8 mouse cellular contexts compared by ENCODE assay signal in genomic region chr7:27592217-27592929, GRCm38 (mm10). TPM values are rescaled to one million over a fixed set of nuclear protein-coding genes. Genes with fewer than 3 reads are reported as not detected.
DNase-seq lines count a peak whose midpoint lies in the region; ATAC-seq and TF ChIP-seq lines count a peak whose summit lies in the region.

No protein-coding gene starts in this region.

- peak overlapping the region; percentile 79 for H3K4me3 ChIP-seq in embryonic facial prominence, embryonic 14.5 days (ENCODE audit: low read depth, low read length)
- H3K4me3 ChIP-seq in hindbrain, embryonic 12.5 days = peak overlapping the region; percentile 67
- peak overlapping the region; percentile 79 for H3K4me3 ChIP-seq in limb, embryonic 14.5 days (replicated peaks; ENCODE audit: low read length)
- H3K4me3 ChIP-seq in midbrain, embryonic 15.5 days = peak overlapping the region; percentile 81

- 4% methylated on average over 17 of the region's 17 CpGs for WGBS in embryonic facial prominence, embryonic 14.5 days
- 4% methylated on average over 17 of the region's 17 CpGs for WGBS in hindbrain, embryonic 12.5 days
- 2% methylated on average over 17 of the region's 17 CpGs for WGBS in limb, embryonic 14.5 days
- 3% methylated on average over 17 of the region's 17 CpGs for WGBS in midbrain, embryonic 15.5 days

- no peak for DNase-seq in frontal cortex, postnatal 14 days (ENCODE audit: low spot score in 2 of 2)
- peak; percentile 52 for DNase-seq in ES-CJ7 (ENCODE audit: low read depth, low spot score)
- peak; percentile 72 for DNase-seq in embryonic facial prominence, embryonic 14.5 days (ENCODE audit: low spot score)
- peak; percentile 43 for DNase-seq in limb, embryonic 14.5 days (ENCODE audit: low spot score)
- no peak for DNase-seq in urinary bladder, postnatal 25 days (ENCODE audit: low spot score)

- no peaks in the 10 kb centered on the region for H3K27me3 ChIP-seq in embryonic facial prominence, embryonic 14.5 days (replicated peaks; ENCODE audit: control insufficient read depth, insufficient read depth, low read length)
- no peaks in the 10 kb centered on the region for H3K27me3 ChIP-seq in hindbrain, embryonic 12.5 days
- no peaks in the 10 kb centered on the region for H3K27me3 ChIP-seq in limb, embryonic 14.5 days (ENCODE audit: control insufficient read depth, insufficient read depth, low read length)
- no peaks in the 10 kb centered on the region for H3K27me3 ChIP-seq in midbrain, embryonic 15.5 days (replicated peaks)

- H3K4me2 ChIP-seq in embryonic facial prominence, embryonic 14.5 days (ENCODE audit: low read depth, low read length) = peak overlapping the region; percentile 71
- H3K4me2 ChIP-seq in hindbrain, embryonic 12.5 days (replicated peaks) = peak overlapping the region; percentile 74
- peak overlapping the region; percentile 64 for H3K4me2 ChIP-seq in limb, embryonic 14.5 days (replicated peaks; ENCODE audit: low read depth, low read length, severe bottlenecking)
- H3K4me2 ChIP-seq in midbrain, embryonic 15.5 days = peak overlapping the region; percentile 75

- peaks cover 20% of the 10 kb centered on the region for H3K4me1 ChIP-seq in embryonic facial prominence, embryonic 14.5 days (ENCODE audit: control insufficient read depth, insufficient read depth, low read length)
- H3K4me1 ChIP-seq in hindbrain, embryonic 12.5 days = peaks cover 30% of the 10 kb centered on the region
- H3K4me1 ChIP-seq in limb, embryonic 14.5 days (ENCODE audit: control insufficient read depth, insufficient read depth, low read length) = peaks cover 15% of the 10 kb centered on the region; the same call in 1 of the 2 replicates
- peaks cover 32% of the 10 kb centered on the region for H3K4me1 ChIP-seq in midbrain, embryonic 15.5 days

- H3K27ac ChIP-seq in embryonic facial prominence, embryonic 14.5 days (replicated peaks; ENCODE audit: low read depth, low read length) = peak overlapping the region; percentile 98
- H3K27ac ChIP-seq in hindbrain, embryonic 12.5 days = peak overlapping the region; percentile 99
- peak overlapping the region; percentile 98 for H3K27ac ChIP-seq in limb, embryonic 14.5 days (replicated peaks; ENCODE audit: low read depth, low read length)
- H3K27ac ChIP-seq in midbrain, embryonic 15.5 days = peak overlapping the region; percentile 100

- peak; percentile 22 for ATAC-seq in frontal cortex, adult (ENCODE audit: low TSS enrichment)
- peak; percentile 48 for ATAC-seq in embryonic facial prominence, embryonic 14.5 days (ENCODE audit: low read depth)
- ATAC-seq in hindbrain, embryonic 12.5 days (ENCODE audit: low FRiP score) = peak; percentile 76; the same call in 1 of the 2 replicates
- ATAC-seq in limb, embryonic 14.5 days (ENCODE audit: low FRiP score, low read depth) = peak; percentile 35
- peak; percentile 77; the same call in 1 of the 2 replicates for ATAC-seq in midbrain, embryonic 15.5 days (replicated peaks)

- peak overlapping the region; percentile 86 for H3K9ac ChIP-seq in embryonic facial prominence, embryonic 14.5 days (ENCODE audit: low read depth, low read length)
- peak overlapping the region; percentile 88 for H3K9ac ChIP-seq in hindbrain, embryonic 12.5 days
- peak overlapping the region; percentile 90 for H3K9ac ChIP-seq in limb, embryonic 14.5 days (ENCODE audit: low read depth, low read length, severe bottlenecking)
- peak overlapping the region; percentile 80 for H3K9ac ChIP-seq in midbrain, embryonic 15.5 days

- peaks cover 14% of the 10 kb centered on the region; the same call in 1 of the 2 replicates for H3K36me3 ChIP-seq in embryonic facial prominence, embryonic 14.5 days (ENCODE audit: control insufficient read depth, insufficient read depth, low read length)
- peaks cover 6% of the 10 kb centered on the region; the same call in 1 of the 2 replicates for H3K36me3 ChIP-seq in hindbrain, embryonic 12.5 days
- no peaks in the 10 kb centered on the region for H3K36me3 ChIP-seq in limb, embryonic 14.5 days (ENCODE audit: control insufficient read depth, insufficient read depth, low read length)
- H3K36me3 ChIP-seq in midbrain, embryonic 15.5 days (replicated peaks) = no peaks in the 10 kb centered on the region

- H3K9me3 ChIP-seq in embryonic facial prominence, embryonic 14.5 days (ENCODE audit: control insufficient read depth, low read length) = no peaks in the 10 kb centered on the region
- H3K9me3 ChIP-seq in hindbrain, embryonic 12.5 days (replicated peaks) = no peaks in the 10 kb centered on the region
- H3K9me3 ChIP-seq in limb, embryonic 14.5 days (ENCODE audit: control insufficient read depth, low read length) = no peaks in the 10 kb centered on the region
- H3K9me3 ChIP-seq in midbrain, embryonic 15.5 days = no peaks in the 10 kb centered on the region

- no peak for TF ChIP-seq POLR2A in limb, embryonic 14.5 days (IDR thresholded peaks at IDR 0.05; ENCODE audit: borderline replicate concordance, extremely low read depth, insufficient read depth, insufficient read length)

RNA-seq across cellular contexts. Expression of gene Akt2, which starts 1.0 kb away (rescaled TPM):
- polyA plus RNA-seq in embryonic facial prominence, embryonic 14.5 days (2014; fragmentation: Nextera tagmentation; extraction: Ambion mirVana) = 114 and 123 TPM in 2 replicates
- polyA plus RNA-seq in hindbrain, embryonic 12.5 days (2016; fragmentation: Nextera tagmentation; extraction: Ambion mirVana) = 85.0 and 90.5 TPM in 2 replicates
- 96.6 and 110 TPM in 2 replicates for polyA plus RNA-seq in limb, embryonic 14.5 days (2012; rRNA removed)
- 112 and 119 TPM in 2 replicates for polyA plus RNA-seq in limb, embryonic 14.5 days (2014; fragmentation: Nextera tagmentation; extraction: Ambion mirVana)
- 60.8 and 66.1 TPM in 2 replicates for polyA plus RNA-seq in midbrain, embryonic 15.5 days (2015; fragmentation: Nextera tagmentation; extraction: Ambion mirVana)

RNA-seq across cellular contexts. Expression of gene 2310022A10Rik, which starts 39.3 kb away (rescaled TPM):
- 28.7 and 32.7 TPM in 2 replicates for polyA plus RNA-seq in embryonic facial prominence, embryonic 14.5 days (2014; fragmentation: Nextera tagmentation; extraction: Ambion mirVana)
- polyA plus RNA-seq in hindbrain, embryonic 12.5 days (2016; fragmentation: Nextera tagmentation; extraction: Ambion mirVana) = 35.0 and 35.4 TPM in 2 replicates
- polyA plus RNA-seq in limb, embryonic 14.5 days (2012; rRNA removed) = 39.8 and 49.0 TPM in 2 replicates
- polyA plus RNA-seq in limb, embryonic 14.5 days (2014; fragmentation: Nextera tagmentation; extraction: Ambion mirVana) = 27.0 and 27.4 TPM in 2 replicates
- polyA plus RNA-seq in midbrain, embryonic 15.5 days (2015; fragmentation: Nextera tagmentation; extraction: Ambion mirVana) = 38.7 and 40.5 TPM in 2 replicates

RNA-seq across cellular contexts. Expression of gene Pld3, which starts 39.4 kb away (rescaled TPM):
- 111 TPM in 2 replicates for polyA plus RNA-seq in embryonic facial prominence, embryonic 14.5 days (2014; fragmentation: Nextera tagmentation; extraction: Ambion mirVana)
- polyA plus RNA-seq in hindbrain, embryonic 12.5 days (2016; fragmentation: Nextera tagmentation; extraction: Ambion mirVana) = 93.9 and 104 TPM in 2 replicates
- 147 and 193 TPM in 2 replicates for polyA plus RNA-seq in limb, embryonic 14.5 days (2012; rRNA removed)
- polyA plus RNA-seq in limb, embryonic 14.5 days (2014; fragmentation: Nextera tagmentation; extraction: Ambion mirVana) = 110 and 114 TPM in 2 replicates
- 156 and 157 TPM in 2 replicates for polyA plus RNA-seq in midbrain, embryonic 15.5 days (2015; fragmentation: Nextera tagmentation; extraction: Ambion mirVana)

Comparison
In these comparisons a context has a peak if more than half of its experiments do, and no peak if none do; other contexts are left out.
1. ATAC-seq: peak in every context shown above with its lines; median percentile 77 in midbrain, embryonic 15.5 days; 76 in hindbrain, embryonic 12.5 days; 48 in embryonic facial prominence, embryonic 14.5 days; 35 in limb, embryonic 14.5 days; 22 in frontal cortex, adult.
2. DNase-seq: peak in ES-CJ7 (single experiment), embryonic facial prominence, embryonic 14.5 days (single experiment) and limb, embryonic 14.5 days (single experiment); none in frontal cortex, postnatal 14 days (0 of 2) and urinary bladder, postnatal 25 days (single experiment).
3. Peak in every context shown above with its lines, with median percentiles within 50 percentile points of each other: H3K27ac ChIP-seq, H3K4me2 ChIP-seq, H3K4me3 ChIP-seq and H3K9ac ChIP-seq.